Mouse (Mus musculus): ENCODE measurements around the gene Asf1b.
"Not testable (repeated sequence)": the region's sequence is repeated elsewhere in the genome, so short reads cannot be mapped to it uniquely, and the experiment has no call there.

Gene Asf1b

GRCm38 (mm10) chr8:83996567-83997505 lies 41.5 kb downstream of the Asf1b start:
- peak; percentile 89 for DNase-seq (ENCODE audit: low spot score)

- DNase-seq (ENCODE audit: low spot score): peak; percentile 64
These were observed 42.3 kb downstream of the Asf1b start, which contains the start of gene Samd1 for GRCm38 (mm10) chr8:83997511-83998141. TSS of gene Samd1 (plus strand) at chr8:83997672.

- DNase-seq (ENCODE audit: low spot score): peak; percentile 65
These were observed 43.1 kb downstream of the Asf1b start for GRCm38 (mm10) chr8:83998231-83999056.

- no peak for DNase-seq (ENCODE audit: low spot score)
These were observed 43.9 kb downstream of the Asf1b start for GRCm38 (mm10) chr8:83999057-83999705.

- DNase-seq (ENCODE audit: low spot score): no peak
These were observed 44.5 kb downstream of the Asf1b start for GRCm38 (mm10) chr8:83999825-84000224.

- no peak for DNase-seq (ENCODE audit: low spot score)
These were observed 46.1 kb downstream of the Asf1b start, which contains the start of gene 1700067K01Rik for GRCm38 (mm10) chr8:84001281-84002000. TSS of gene 1700067K01Rik (plus strand) at chr8:84001502.

- DNase-seq (ENCODE audit: low spot score): no peak
These were observed 47.8 kb downstream of the Asf1b start for GRCm38 (mm10) chr8:84002957-84003611.

GRCm38 (mm10) chr8:84003612-84004246 lies 48.4 kb downstream of the Asf1b start:
- no peak for DNase-seq (ENCODE audit: low spot score)

- peak; percentile 93 for DNase-seq (ENCODE audit: low spot score)
These were observed 49.4 kb downstream of the Asf1b start for GRCm38 (mm10) chr8:84004533-84005201.

GRCm38 (mm10) chr8:84005502-84005901 lies 50.2 kb downstream of the Asf1b start:
- DNase-seq (ENCODE audit: low spot score): not testable (repeated sequence)

GRCm38 (mm10) chr8:84008362-84008761 lies 53.1 kb downstream of the Asf1b start:
- no peak for DNase-seq (ENCODE audit: low spot score)

GRCm38 (mm10) chr8:84009876-84010275 lies 54.6 kb downstream of the Asf1b start:
- peak; percentile 84 for DNase-seq (ENCODE audit: low spot score)

GRCm38 (mm10) chr8:84010625-84011611 lies 55.6 kb downstream of the Asf1b start:
- peak; percentile 82 for DNase-seq (ENCODE audit: low spot score)

- no peak for DNase-seq (ENCODE audit: low spot score)
These were observed 56.6 kb downstream of the Asf1b start, which contains the start of gene 2210011C24Rik for GRCm38 (mm10) chr8:84011705-84012498. TSS of gene 2210011C24Rik (minus strand) at chr8:84012171.

GRCm38 (mm10) chr8:84012499-84013165 lies 57.3 kb downstream of the Asf1b start:
- DNase-seq (ENCODE audit: low spot score): no peak

GRCm38 (mm10) chr8:84015833-84016232 lies 60.5 kb downstream of the Asf1b start:
- DNase-seq (ENCODE audit: low spot score): no peak

All from ovary, postnatal 36 days (tissue).